Mouse (Mus musculus) c-Kit-positive CD71-negative TER-119-negative erythroid progenitor cells, embryonic 14.5 days (primary cell): ENCODE data around the gene Fgfr2.

ENCODE experiments used
- DNase-seq: peaks from one replicate; pipeline ENCODE4 v3.0.0-alpha.2; 2013; ENCODE audit warnings: low read depth

Gene Fgfr2

GRCm38 (mm10) chr7:132393582-132394175 lies 729.5 kb downstream of the Fgfr2 start:
- DNase-seq: no peak

- no peak for DNase-seq
These were observed 730.1 kb downstream of the Fgfr2 start for GRCm38 (mm10) chr7:132393014-132393406.

- DNase-seq: no peak
These were observed 730.7 kb downstream of the Fgfr2 start for GRCm38 (mm10) chr7:132392233-132393013.

- no peak for DNase-seq
These were observed 733.7 kb downstream of the Fgfr2 start for GRCm38 (mm10) chr7:132389473-132389872.

GRCm38 (mm10) chr7:132387507-132387906 lies 735.6 kb downstream of the Fgfr2 start:
- no peak for DNase-seq

GRCm38 (mm10) chr7:132386316-132386715 lies 736.8 kb downstream of the Fgfr2 start:
- DNase-seq: no peak

- DNase-seq: no peak
These were observed 737.6 kb downstream of the Fgfr2 start for GRCm38 (mm10) chr7:132385456-132386130.

GRCm38 (mm10) chr7:132384736-132385455 lies 738.3 kb downstream of the Fgfr2 start:
- no peak for DNase-seq

GRCm38 (mm10) chr7:132380634-132381336 lies 742.4 kb downstream of the Fgfr2 start:
- DNase-seq: no peak

GRCm38 (mm10) chr7:132377913-132378312 lies 745.2 kb downstream of the Fgfr2 start:
- DNase-seq: no peak

GRCm38 (mm10) chr7:132373594-132374378 lies 749.4 kb downstream of the Fgfr2 start:
- DNase-seq: no peak

GRCm38 (mm10) chr7:132372752-132373513 lies 750.2 kb downstream of the Fgfr2 start:
- no peak for DNase-seq

GRCm38 (mm10) chr7:132371832-132372231 lies 751.3 kb downstream of the Fgfr2 start:
- no peak for DNase-seq

- no peak for DNase-seq
These were observed 753.4 kb downstream of the Fgfr2 start for GRCm38 (mm10) chr7:132369784-132370183.

GRCm38 (mm10) chr7:132368859-132369258 lies 754.3 kb downstream of the Fgfr2 start:
- DNase-seq: no peak

GRCm38 (mm10) chr7:132367344-132367743 lies 755.8 kb downstream of the Fgfr2 start:
- no peak for DNase-seq

- DNase-seq: peak; percentile 50
These were observed 757.3 kb downstream of the Fgfr2 start for GRCm38 (mm10) chr7:132365703-132366384.

GRCm38 (mm10) chr7:132365111-132365510 lies 758.0 kb downstream of the Fgfr2 start:
- DNase-seq: no peak

GRCm38 (mm10) chr7:132364506-132364905 lies 758.6 kb downstream of the Fgfr2 start:
- no peak for DNase-seq

- DNase-seq: no peak
These were observed 762.8 kb downstream of the Fgfr2 start for GRCm38 (mm10) chr7:132360336-132360735.
